In the genomic region with DNA sequence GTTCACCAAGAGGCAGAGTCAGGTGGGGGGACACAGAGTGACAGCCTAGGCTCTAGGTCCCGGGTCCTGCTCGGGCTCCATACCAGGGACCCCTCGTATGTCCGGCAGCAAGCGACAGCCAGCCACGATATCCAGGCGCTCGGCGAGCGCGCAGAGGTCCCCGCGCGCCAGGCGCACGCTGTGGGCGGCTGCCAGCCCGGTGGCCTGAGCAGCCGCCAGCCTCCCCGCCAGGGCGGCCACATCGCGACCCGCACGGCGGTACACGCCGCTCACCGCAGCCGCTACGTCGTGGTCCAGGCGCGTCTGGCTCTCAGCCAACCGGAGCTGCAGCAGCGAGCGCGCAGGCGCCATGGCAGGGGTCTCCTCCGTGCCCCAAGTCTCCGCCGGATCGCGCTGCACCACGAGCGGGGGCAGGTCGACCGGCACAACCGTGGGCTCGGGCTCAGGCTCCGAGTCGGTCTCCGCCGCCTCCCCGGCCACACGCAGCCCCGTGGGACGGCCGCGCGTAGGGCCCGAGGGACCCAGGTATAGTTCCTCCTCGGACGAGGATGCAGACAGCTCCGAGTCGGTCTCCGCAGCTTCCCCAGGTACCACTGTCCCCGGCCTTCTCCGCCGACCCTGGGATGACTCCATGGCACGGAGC, we compare ENCODE assay signal across 8 mouse cellular contexts. TPM values are rescaled to one million over a fixed set of nuclear protein-coding genes. Genes with fewer than 3 reads are reported as not detected.
DNase-seq lines count a peak whose midpoint lies in the region; ATAC-seq and TF ChIP-seq lines count a peak whose summit lies in the region.

No protein-coding gene starts in this region.

- WGBS in bone marrow, adult 2 months, result 4% methylated on average over 69 of the region's 71 CpGs
- under 1% methylated on average over 71 of the region's 71 CpGs for WGBS in forebrain, embryonic 15.5 days
- WGBS in midbrain, embryonic 11.5 days, result under 1% methylated on average over 68 of the region's 71 CpGs

- ATAC-seq in forebrain, embryonic 15.5 days (replicated peaks), result peak; percentile 4; the same call in 1 of the 2 replicates
- peak; percentile 53 for ATAC-seq in midbrain, embryonic 11.5 days (ENCODE audit: low FRiP score)
- no peak for ATAC-seq in activated CD4-positive, CD25-positive, alpha-beta regulatory T cell, adult 4 months

- peak overlapping the region; percentile 65 for H3K4me3 ChIP-seq in left cerebral cortex, adult 2 months
- peak overlapping the region; percentile 95 for H3K4me3 ChIP-seq in bone marrow, adult 2 months (replicated peaks; ENCODE audit: control insufficient read depth, low read depth, low read length)
- peak overlapping the region; percentile 61 for H3K4me3 ChIP-seq in forebrain, embryonic 15.5 days
- peak overlapping the region; percentile 68 for H3K4me3 ChIP-seq in midbrain, embryonic 11.5 days (ENCODE audit: low read depth, low read length)

- H3K36me3 ChIP-seq in forebrain, embryonic 15.5 days, result no peaks in the 10 kb centered on the region
- H3K36me3 ChIP-seq in midbrain, embryonic 11.5 days (ENCODE audit: control insufficient read depth, insufficient read depth, low read length), result no peaks in the 10 kb centered on the region
- H3K36me3 ChIP-seq in splenic B cell, adult 2 months (ENCODE audit: control insufficient read depth, insufficient read depth, low read length, poor library complexity, severe bottlenecking), result no peaks in the 10 kb centered on the region

- peak; percentile 43 to 59 for DNase-seq in left cerebral cortex, adult 2 months (ENCODE audit: extremely low spot score in 1 of 2, low spot score in 2 of 2)
- DNase-seq in left cerebral cortex, adult 11 months (ENCODE audit: low spot score), result no peak
- DNase-seq in kidney, postnatal 10 days, result peak; percentile 82
- DNase-seq in midbrain, embryonic 11.5 days (ENCODE audit: low spot score, missing footprints), result peak; percentile 94
- DNase-seq in splenic B cell, adult 2 months (ENCODE audit: low read depth, low spot score), result peak; percentile 52

- no peak for TF ChIP-seq POLR2A in bone marrow, adult 2 months (IDR thresholded peaks at IDR 0.05; ENCODE audit: borderline replicate concordance, control insufficient read depth, low read depth, low read length)

- TF ChIP-seq CTCF in left cerebral cortex, adult 2 months (IDR thresholded peaks at IDR 0.05), result no peak
- no peak for TF ChIP-seq CTCF in bone marrow, adult 2 months (IDR thresholded peaks at IDR 0.05; ENCODE audit: control insufficient read depth, insufficient read depth, low read length)

- intact Hi-C loops in left cerebral cortex, adult 2 months (cut with DNase I), result loop anchor here (5.0 kb wide), 1 partner anchor 55 kb away; a partner anchor contains a TSS

- H3K27me3 ChIP-seq in forebrain, embryonic 15.5 days, result no peaks in the 10 kb centered on the region
- H3K27me3 ChIP-seq in midbrain, embryonic 11.5 days (ENCODE audit: control insufficient read depth, insufficient read depth, low read length), result no peaks in the 10 kb centered on the region; the same call in 1 of the 2 replicates
- no peaks in the 10 kb centered on the region for H3K27me3 ChIP-seq in splenic B cell, adult 2 months (ENCODE audit: control insufficient read depth, insufficient read depth, low read length, poor library complexity, severe bottlenecking)

- peak overlapping the region; percentile 70 for H3K9ac ChIP-seq in forebrain, embryonic 15.5 days (replicated peaks)
- peak overlapping the region; percentile 76 for H3K9ac ChIP-seq in midbrain, embryonic 11.5 days (ENCODE audit: low read length)

- peaks cover 4% of the 10 kb centered on the region; the same call in 1 of the 2 replicates for H3K4me1 ChIP-seq in bone marrow, adult 2 months (ENCODE audit: control insufficient read depth, insufficient read depth, low read length)
- peaks cover 23% of the 10 kb centered on the region for H3K4me1 ChIP-seq in forebrain, embryonic 15.5 days
- H3K4me1 ChIP-seq in midbrain, embryonic 11.5 days (ENCODE audit: control insufficient read depth, insufficient read depth, low read length), result peaks cover 19% of the 10 kb centered on the region

- no peaks in the 10 kb centered on the region for H3K9me3 ChIP-seq in forebrain, embryonic 15.5 days
- H3K9me3 ChIP-seq in midbrain, embryonic 11.5 days (ENCODE audit: control insufficient read depth, low read length), result no peaks in the 10 kb centered on the region

- no peak overlapping the region for H3K27ac ChIP-seq in left cerebral cortex, adult 2 months
- peak overlapping the region; percentile 4; the same call in 1 of the 2 replicates for H3K27ac ChIP-seq in bone marrow, adult 2 months (ENCODE audit: control insufficient read depth, insufficient read depth, low read depth, low read length, poor library complexity)
- peak overlapping the region; percentile 44; the same call in 1 of the 2 replicates for H3K27ac ChIP-seq in forebrain, embryonic 15.5 days (replicated peaks)
- peak overlapping the region; percentile 35; the same call in 1 of the 2 replicates for H3K27ac ChIP-seq in midbrain, embryonic 11.5 days (ENCODE audit: low read depth, low read length)

- H3K4me2 ChIP-seq in forebrain, embryonic 15.5 days (replicated peaks), result peak overlapping the region; percentile 80
- H3K4me2 ChIP-seq in midbrain, embryonic 11.5 days, result peak overlapping the region; percentile 97

RNA-seq across cellular contexts. Expression of a gene that starts 1.1 kb away (rescaled TPM):
- 1 to 10 TPM; 6.7 to 7.9 TPM for total RNA-seq in left cerebral cortex, adult 2 months (2021)
- 4.4 and 8.0 TPM in 2 replicates for polyA plus RNA-seq in bone marrow, adult 2 months (2011; ENCODE audit: insufficient read depth, insufficient read length, low replicate concordance, missing spikeins)
- polyA plus RNA-seq in forebrain, embryonic 15.5 days (2015; fragmentation: Nextera tagmentation; extraction: Ambion mirVana), result 4.9 and 5.4 TPM in 2 replicates
- polyA plus RNA-seq in midbrain, embryonic 11.5 days (2014; fragmentation: Nextera tagmentation; extraction: Ambion mirVana), result 2.6 TPM in 2 replicates
- under 1 TPM; 0.90 to 0.91 TPM for polyA plus RNA-seq in activated CD4-positive, CD25-positive, alpha-beta regulatory T cell, adult 4 months (2017; shearing (Covaris generic))

RNA-seq across cellular contexts. Expression of a gene that starts 1.1 kb away (rescaled TPM):
- total RNA-seq in left cerebral cortex, adult 2 months (2021), result 10 to 100 TPM; 16.6 to 18.4 TPM
- polyA plus RNA-seq in bone marrow, adult 2 months (2011; ENCODE audit: insufficient read depth, insufficient read length, low replicate concordance, missing spikeins), result 12.4 and 12.7 TPM in 2 replicates
- polyA plus RNA-seq in forebrain, embryonic 15.5 days (2015; fragmentation: Nextera tagmentation; extraction: Ambion mirVana), result 35.3 and 43.0 TPM in 2 replicates
- 41.5 and 51.6 TPM in 2 replicates for polyA plus RNA-seq in midbrain, embryonic 11.5 days (2014; fragmentation: Nextera tagmentation; extraction: Ambion mirVana)
- polyA plus RNA-seq in activated CD4-positive, CD25-positive, alpha-beta regulatory T cell, adult 4 months (2017; shearing (Covaris generic)), result 10 to 100 TPM; 38.7 to 44.6 TPM

RNA-seq across cellular contexts. Expression of a gene that starts 10.5 kb away (rescaled TPM):
- total RNA-seq in left cerebral cortex, adult 2 months (2021), result under 1 TPM; 0.44 to 0.84 TPM
- not detected in 2 replicates for polyA plus RNA-seq in bone marrow, adult 2 months (2011; ENCODE audit: insufficient read depth, insufficient read length, low replicate concordance, missing spikeins)
- polyA plus RNA-seq in forebrain, embryonic 15.5 days (2015; fragmentation: Nextera tagmentation; extraction: Ambion mirVana), result 0.66 and 0.75 TPM in 2 replicates
- not detected in 2 replicates for polyA plus RNA-seq in midbrain, embryonic 11.5 days (2014; fragmentation: Nextera tagmentation; extraction: Ambion mirVana)
- polyA plus RNA-seq in activated CD4-positive, CD25-positive, alpha-beta regulatory T cell, adult 4 months (2017; shearing (Covaris generic)), result not detected

RNA-seq across cellular contexts. Expression of a gene that starts 44.0 kb away (rescaled TPM):
- total RNA-seq in left cerebral cortex, adult 2 months (2021), result under 1 TPM; 0.26 to 0.36 TPM
- 4.2 and 10.3 TPM in 2 replicates for polyA plus RNA-seq in bone marrow, adult 2 months (2011; ENCODE audit: insufficient read depth, insufficient read length, low replicate concordance, missing spikeins)
- 0.17 and 0.29 TPM in 2 replicates for polyA plus RNA-seq in forebrain, embryonic 15.5 days (2015; fragmentation: Nextera tagmentation; extraction: Ambion mirVana)
- 0.77 and 1.1 TPM in 2 replicates for polyA plus RNA-seq in midbrain, embryonic 11.5 days (2014; fragmentation: Nextera tagmentation; extraction: Ambion mirVana)
- not detected for polyA plus RNA-seq in activated CD4-positive, CD25-positive, alpha-beta regulatory T cell, adult 4 months (2017; shearing (Covaris generic))

RNA-seq across cellular contexts. Expression of a gene that starts 48.5 kb away (rescaled TPM):
- total RNA-seq in left cerebral cortex, adult 2 months (2021), result 10 to 100 TPM; 79.1 to 79.5 TPM
- 10.1 and 14.6 TPM in 2 replicates for polyA plus RNA-seq in bone marrow, adult 2 months (2011; ENCODE audit: insufficient read depth, insufficient read length, low replicate concordance, missing spikeins)
- 18.3 and 18.8 TPM in 2 replicates for polyA plus RNA-seq in forebrain, embryonic 15.5 days (2015; fragmentation: Nextera tagmentation; extraction: Ambion mirVana)
- 8.9 and 10.7 TPM in 2 replicates for polyA plus RNA-seq in midbrain, embryonic 11.5 days (2014; fragmentation: Nextera tagmentation; extraction: Ambion mirVana)
- polyA plus RNA-seq in activated CD4-positive, CD25-positive, alpha-beta regulatory T cell, adult 4 months (2017; shearing (Covaris generic)), result 1 to 10 TPM; 1.2 to 2.7 TPM
